Mouse (Mus musculus): Measurements from ENCODE around the gene Lrrc4.

Lrrc4 gene

DNA sequence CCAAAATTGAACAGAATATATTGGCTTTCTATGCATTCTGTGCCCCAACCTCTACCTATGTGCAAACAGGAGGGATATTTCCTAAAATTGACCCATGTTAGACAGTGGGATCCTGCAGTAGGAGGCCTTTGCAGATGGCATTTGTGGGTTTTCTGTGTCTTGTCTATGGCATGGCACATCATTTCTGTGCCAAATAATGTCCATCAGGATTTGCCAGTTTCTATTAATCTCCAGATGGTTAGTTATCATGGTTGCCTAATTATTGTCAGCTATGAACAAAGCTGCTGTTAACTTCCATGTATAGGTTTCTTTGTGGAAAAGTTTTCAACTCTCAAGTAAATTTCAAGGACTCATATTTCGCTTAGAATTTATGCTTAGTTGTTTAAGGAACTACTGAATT, 164.0 kb downstream of the Lrrc4 start:
- no peak for DNase-seq (ENCODE audit: low read depth)

DNA sequence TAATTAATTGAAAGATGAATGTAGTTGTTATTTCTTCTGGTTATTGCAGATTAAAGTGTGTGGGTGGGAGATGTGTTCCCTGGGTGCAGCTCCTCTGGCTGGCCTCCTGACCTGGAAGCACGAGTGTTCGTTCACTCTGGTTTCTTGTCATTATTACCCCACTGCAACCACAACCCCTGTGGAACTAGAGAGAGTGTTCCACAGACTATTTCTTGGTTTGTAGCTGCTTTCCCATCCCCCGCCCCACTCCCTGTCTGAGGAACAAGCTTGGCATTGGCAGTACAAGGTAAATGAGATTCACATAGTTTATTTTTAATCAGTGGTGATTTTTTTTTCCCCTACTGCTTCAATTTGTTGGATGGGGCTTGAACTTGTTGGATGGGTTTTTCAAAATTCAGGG, 166.8 kb downstream of the Lrrc4 start:
- DNase-seq (ENCODE audit: low read depth) = no peak

DNA sequence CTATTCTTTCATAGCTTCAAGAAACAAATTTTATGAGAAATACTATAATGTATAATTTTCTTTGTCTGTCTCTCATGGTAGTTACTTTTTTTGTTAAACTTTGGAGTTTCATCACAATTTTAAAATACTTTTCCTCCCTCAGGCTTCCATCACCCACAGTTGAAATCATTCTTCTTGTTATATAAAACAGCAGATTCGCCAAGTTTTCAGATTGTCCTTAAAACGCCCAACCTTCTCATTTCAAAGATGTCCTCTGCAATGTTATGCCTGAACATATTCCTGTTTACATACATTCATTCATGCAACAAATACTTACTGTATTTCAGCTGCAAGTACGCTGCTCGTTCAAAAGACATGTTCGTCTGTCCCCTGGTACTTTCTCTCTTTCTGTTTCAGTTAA, 167.9 kb downstream of the Lrrc4 start:
- DNase-seq (ENCODE audit: low read depth) = no peak

DNA sequence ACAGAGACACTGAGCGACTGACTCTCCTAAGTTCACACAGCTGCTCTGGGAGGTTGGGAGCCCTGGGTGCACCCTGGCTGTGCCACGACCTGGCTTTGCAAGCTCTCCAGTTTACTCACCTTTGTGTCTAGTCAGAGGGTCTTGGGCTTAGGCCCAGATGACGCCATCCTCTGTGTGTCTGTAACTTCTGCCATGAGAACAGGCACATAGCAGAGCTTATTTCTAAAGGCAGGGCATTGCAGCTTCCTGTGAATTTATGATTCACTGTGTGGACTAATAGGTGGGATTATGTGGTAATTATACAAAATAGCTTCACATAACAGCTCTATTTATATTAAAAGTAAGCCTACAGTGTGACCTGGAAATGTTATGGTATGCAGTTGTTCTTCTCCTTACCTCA, 168.5 kb downstream of the Lrrc4 start:
- DNase-seq (ENCODE audit: low read depth) = no peak

DNA sequence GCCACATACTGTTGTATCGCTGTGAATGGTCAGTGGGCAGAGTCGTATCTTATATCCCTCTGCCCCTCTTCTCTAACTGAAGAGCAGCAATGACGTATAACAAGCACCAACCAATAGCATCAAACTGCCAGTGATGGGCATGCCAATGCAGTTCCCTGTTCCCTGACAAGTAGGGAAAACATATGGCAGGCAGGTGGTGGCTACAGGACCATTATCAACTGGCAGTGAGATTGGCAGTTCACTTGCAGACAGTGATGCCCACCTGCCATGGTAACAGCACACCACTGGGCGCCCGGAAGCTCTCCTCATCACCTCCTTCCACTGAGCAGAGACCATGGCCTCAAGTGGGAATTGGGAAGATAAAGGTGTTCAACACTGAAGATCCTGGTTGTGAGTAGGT, 175.0 kb downstream of the Lrrc4 start:
- DNase-seq (ENCODE audit: low read depth) = no peak

DNA sequence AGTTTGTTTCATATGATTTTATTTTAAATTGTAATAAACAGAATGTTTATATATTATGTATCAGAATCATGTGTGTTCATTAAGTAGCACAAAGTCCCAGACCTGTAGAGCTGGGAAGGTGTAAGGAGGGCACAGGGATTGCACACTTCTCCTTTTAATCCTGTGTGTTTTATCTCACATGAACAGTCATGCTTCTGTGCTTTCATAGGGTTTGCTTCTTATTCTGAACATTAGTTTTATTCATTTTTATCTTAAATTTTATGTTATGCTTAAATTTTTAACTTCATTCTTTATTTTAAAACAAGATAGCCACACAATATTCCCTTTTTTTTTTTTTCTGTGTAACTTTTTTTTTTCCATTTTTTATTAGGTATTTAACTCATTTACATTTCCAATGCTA, 186.3 kb downstream of the Lrrc4 start:
- no peak for DNase-seq (ENCODE audit: low read depth)

DNA sequence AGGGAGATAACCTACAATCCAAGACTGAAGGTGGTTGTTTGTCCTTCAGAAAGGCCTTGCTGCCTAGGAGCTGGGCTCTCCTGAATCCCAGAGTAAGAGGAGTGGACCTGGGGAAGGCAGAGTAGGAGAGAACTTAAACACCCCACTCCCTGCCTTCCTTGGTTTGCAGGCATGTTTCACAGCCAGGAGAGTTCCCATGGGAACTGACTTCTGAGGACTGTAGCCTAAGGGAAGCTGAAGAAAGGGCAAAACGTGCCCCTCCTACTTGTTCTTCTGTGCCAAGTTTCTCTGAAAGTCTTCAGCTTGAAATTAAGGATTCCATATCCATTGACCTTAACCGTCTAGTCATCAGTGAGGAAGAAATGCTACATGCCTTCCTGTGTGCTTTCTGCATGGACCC, 188.6 kb downstream of the Lrrc4 start:
- no peak for DNase-seq (ENCODE audit: low read depth)

DNA sequence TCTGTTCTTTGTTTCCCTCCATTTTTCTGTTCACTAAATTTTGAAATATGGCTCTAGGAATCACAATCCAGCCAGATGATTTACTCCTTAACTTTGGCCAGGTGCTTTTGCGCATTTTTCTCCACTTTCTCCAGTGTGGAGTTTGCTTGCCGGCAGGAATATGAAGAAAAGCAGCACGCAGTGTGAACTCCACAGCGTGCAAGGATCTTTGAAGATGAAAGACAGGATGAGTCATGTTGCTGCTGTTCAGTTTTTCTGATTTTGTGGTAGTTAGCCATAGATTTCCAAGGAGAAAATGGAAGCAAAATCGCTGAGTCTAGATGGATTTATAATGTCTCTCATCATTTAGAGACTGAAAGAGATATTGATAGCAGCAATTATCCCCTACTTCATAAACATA, 191.5 kb downstream of the Lrrc4 start:
- DNase-seq (ENCODE audit: low read depth) = no peak

DNA sequence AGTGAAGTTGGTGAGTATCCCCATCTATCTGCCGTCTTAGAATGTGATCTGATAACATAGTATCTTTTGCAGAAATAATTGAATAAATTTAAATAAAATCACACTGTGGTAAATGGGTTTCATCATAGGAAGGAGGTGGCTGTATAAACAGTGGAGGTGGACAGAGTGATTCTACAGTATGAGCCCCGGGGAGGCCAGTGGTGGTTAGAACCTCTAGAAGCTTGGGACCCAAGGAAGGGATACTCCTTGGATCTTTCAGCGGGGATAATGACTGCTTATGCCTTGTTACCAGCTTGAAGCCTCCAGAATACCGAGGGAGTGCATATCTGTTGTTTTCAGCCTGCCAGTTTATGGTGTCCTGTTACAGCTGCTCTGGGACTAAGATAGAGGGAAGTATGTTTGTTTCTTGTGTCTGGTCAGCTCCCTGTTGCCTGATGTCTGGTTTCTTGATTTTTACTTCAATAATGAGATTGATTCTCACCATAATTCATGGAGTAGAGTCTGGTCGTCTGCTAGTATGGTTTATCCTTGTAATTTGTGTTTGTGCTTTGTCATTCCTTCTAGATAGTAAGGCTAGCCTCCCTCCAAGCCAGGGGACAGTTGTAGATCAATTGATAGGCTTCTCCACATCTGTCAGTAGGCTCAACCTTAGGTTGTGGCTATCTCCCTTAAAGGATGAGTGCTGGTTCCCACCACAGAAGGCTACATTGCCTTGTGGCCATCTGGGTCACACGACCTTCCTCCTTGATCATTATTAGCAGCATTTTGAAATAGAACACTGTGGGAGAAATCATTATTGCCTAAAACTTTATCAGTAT, 195.8 kb downstream of the Lrrc4 start:
- DNase-seq (ENCODE audit: low read depth) = no peak

DNA sequence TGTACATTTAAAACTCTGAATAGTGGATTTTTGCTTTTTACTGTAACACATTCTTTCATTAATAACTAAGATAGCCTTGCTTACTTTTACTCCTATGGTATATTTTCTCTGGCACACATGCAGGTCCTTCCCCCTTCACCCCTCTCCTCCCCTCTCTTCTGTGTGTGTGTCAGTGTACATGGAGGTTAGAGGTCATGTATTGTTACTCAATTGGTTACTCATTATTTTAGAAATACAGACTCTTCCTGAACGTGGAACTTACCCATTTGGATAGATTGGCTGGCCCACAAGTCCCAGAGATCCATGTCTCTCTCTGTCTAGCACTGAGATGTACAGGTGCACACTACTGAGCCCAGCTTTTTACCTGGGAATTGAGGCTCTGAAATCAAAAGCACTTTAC, 196.5 kb downstream of the Lrrc4 start:
- DNase-seq (ENCODE audit: low read depth) = no peak

DNA sequence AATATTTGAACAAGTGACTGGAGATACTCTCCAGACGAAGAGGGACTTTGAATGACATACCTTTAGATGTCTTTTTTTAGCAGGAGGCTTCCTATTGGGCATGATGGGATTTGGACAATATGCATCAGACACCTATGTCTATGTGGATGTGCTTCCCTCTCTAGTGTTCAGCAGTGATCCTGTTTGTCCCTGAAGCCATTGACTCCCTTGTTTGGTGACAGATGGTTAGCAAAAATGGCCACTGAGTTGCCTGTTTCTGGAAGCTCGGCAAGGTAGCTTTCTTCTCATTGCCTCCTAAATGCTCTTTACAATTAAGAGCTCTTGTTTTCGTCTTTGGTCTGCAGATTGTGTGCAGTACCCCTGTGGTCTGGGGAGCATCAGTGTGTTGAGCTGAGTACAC, 197.9 kb downstream of the Lrrc4 start:
- DNase-seq (ENCODE audit: low read depth) = no peak

DNA sequence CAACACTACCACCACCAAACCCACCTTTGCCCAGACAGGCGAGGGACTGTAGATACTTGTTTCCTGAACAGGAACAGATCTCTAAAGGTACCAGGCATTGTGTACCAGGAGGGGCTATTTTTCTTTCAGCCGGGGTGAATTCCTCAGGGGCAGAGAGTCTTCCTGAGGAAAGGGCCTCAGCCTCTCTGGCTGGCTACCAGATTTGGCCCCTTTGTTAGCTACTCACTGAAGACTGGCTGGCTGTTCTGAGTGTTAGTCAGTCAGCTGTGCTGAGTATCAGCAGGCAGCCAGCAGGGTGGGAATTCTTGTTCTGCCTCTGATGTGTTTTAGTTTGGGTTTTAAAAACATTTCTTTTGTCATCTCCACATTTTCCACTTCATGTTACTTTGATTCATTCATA, 198.4 kb downstream of the Lrrc4 start:
- DNase-seq (ENCODE audit: low read depth) = no peak

DNA sequence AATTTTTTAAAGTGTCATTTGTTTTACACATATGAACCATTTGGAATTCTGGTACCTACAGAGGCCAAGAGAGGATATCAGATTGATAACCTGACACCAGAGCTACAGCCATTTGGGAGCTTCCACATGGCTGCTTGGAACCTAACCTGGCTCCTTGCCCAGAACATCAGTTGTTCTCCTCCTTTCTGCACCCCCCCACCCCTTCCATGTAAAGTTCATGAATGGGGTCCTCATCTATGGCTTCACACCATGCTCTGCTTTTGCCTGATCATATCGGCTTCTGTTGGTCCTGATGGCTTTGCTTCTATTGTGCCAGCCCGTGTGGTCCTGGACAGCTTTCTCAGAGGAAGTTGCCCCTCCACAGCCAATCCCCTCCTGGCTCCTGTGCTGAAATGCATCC, 200.6 kb downstream of the Lrrc4 start:
- DNase-seq (ENCODE audit: low read depth) = no peak

DNA sequence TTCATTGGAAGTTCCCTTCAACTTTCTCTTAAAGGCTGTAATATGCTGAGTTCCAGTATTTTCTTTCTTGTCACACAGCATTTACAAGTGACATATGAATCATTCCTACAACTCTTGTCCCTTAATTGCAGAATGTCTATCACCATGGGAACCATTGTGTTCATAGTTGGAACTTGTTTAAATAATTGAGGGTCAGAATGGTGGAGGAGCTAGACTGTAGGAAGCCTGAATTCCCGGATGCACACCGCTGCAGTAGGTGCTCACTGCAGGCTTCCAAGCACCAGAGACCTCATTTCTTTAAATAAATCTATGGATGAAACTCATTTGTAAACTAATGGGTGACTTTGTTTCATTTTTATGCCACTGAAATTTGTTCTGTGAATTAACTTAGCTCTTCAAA, 201.7 kb downstream of the Lrrc4 start:
- DNase-seq (ENCODE audit: low read depth) = no peak

DNA sequence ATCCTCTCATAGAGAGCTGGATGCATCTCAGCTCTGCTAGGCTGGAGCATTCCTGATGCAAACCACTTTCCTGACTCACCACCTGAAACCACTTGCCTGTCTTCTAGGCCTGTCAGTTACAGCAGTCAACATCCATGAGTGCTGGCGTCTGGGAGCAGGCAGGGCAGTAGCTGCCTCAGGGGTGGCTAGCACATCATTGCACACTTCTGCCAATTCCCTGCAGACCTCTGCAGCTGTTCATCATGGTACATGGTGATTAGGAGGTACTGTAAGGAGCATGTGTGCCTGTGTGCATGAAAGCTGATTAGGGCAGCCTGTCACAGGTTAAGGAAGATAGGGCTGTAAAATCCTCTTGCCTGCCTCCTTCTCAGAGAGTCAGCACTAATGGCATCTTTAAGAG, 203.1 kb downstream of the Lrrc4 start:
- peak; percentile 63 for DNase-seq (ENCODE audit: low read depth)

DNA sequence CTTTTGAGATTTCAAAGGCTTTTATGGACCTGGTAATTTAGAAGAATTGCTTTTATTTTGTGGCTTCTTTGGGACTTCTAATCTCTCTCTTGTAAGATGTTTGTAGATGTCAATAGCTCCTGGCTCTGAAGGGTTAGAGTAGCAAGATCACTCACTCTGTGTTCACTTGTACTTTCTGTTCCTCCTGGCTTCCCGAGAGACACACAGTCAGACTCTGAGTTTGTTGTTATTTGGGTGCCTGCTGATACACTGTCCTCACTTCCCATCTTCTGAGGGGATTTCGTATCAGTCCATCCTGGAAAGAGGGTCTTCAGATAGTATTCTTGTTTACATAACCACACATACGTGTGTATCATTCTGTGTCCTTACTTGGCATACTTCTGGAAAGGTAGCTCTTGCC, 208.6 kb downstream of the Lrrc4 start:
- no peak for DNase-seq (ENCODE audit: low read depth)

DNA sequence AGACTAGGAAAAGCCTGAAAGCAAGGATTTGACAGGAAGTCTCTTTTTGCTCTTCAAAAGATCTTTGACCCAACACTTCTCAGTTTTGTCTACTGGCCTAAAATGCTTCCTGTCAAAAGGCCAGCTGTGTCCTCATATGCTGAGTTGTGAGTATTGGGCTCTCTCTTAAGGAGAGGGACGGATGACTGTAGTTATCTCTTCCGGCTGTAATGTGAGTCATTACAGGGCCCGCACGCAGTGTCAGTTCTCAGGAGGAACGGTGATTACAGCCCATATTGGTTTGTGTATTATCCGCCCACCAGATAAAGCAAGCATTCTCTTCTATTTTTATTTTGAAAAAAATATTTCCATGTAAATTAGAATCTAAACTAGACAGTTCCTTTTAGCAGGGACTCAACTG, 209.0 kb downstream of the Lrrc4 start:
- DNase-seq (ENCODE audit: low read depth) = peak; percentile 50

DNA sequence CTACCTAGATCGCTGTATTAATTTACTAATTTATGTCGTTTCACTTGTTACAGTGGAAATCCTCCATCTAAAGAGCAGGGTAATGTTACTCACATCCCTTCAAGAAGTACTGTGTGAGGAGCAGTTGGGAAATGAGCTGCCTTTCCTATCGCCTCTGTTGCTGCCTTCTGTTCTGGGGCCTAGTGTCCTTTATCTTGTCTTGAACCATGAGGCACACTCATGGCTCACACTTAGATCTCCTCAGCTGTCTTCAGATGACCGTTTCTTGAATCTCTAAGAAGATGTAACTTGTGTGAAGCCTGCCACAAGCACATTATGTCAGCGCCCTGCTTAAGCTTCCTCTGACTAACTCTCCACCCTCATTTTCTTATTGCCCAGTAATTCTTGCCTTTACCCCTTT, 209.6 kb downstream of the Lrrc4 start:
- DNase-seq (ENCODE audit: low read depth) = no peak

DNA sequence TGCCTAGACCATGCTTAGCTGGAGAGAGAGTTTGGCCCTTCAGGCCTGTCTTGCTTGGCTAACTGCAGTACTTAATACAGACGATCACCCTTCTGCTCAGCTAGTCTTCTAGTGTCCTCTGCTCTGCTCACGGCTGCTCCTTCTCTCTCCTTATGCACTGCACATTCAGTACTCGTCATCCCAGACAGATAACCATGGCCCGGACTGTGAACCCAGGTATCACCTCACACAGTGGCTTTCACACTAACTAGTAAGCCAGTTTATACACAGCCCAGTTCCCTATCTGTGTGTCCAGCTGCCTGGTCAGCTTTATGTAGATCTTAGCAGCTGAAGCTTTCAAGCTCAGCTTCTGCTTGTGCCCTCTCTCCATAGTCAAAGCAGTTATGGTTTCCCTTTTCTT, 210.1 kb downstream of the Lrrc4 start:
- DNase-seq (ENCODE audit: low read depth) = no peak

DNA sequence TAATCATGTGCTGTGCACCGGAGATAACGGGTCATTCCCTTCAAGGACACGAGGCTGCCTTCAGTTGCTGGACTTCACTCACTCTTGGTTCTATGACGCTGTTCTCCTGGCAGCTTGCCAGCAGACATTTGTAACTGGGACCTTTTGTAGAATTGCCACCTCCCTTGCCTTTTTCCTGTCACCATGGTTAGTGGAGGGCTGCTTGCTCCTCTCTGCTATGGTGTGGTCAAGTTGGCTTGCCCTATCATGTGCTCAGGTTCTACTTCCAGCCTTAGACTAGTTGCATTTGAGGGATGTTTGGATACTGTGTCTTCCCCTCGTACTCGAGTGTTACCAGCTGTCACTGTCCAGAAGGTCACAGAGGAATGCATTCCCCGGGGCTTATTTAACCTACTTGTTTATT, 212.8 kb downstream of the Lrrc4 start:
- no peak for DNase-seq (ENCODE audit: low read depth)

DNA sequence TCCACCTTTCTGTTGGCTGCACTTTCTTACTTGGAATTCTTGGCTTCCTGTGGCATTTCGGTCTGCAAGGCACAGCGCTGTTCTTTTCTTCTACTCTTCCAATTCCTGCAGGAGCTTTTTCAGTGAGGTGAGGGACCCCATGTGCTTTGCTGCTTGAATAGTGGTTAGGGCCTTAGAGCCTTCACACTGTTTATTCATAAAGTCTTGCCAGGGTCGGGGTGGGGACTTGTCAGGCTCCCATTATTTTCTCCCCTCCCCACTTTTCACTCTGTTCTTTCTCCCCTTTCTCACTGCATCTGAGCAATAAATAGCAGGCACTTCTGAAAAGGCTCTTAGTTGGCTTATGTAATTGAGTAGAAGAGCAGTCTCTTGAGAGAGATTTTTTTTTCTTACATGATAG, 213.2 kb downstream of the Lrrc4 start:
- DNase-seq (ENCODE audit: low read depth) = no peak

DNA sequence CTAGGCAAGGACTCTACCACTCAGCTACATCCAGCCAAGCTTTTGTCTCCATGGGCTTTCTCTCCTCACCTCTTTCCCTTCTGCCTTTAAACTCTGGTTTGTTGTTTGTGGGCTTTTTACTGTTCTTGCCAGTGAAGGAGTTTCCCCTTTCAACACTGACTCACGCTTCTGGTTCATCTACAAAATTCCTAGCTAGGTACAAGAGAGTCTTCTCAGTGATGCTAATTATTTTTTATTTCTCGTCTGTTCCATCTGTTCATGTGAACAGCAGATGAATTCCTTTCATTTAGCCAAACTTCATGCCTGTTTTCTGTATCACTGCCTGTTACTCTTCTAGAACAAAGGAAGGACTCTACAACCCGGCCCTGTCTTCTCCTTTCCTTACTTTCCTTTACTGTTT, 215.6 kb downstream of the Lrrc4 start:
- no peak for DNase-seq (ENCODE audit: low read depth)

DNA sequence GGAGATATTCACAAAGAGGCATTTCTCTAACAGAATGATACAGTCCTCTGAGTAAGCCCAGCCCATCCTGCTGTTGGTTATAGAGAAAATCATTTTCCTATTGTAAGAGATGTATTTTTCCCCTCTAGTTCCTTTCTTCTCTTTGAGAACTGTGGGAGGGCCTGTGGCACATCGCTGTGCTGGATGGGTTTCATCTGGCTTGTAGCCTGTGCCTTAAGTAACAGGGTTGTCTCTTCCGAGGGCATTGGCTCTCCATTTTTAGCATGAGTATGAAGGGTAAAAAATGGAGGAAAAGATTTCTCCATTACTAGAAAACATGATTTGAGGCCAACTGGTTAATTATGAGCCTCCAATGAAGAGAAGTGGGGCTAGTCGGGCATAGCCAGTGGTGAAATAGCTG, 216.1 kb downstream of the Lrrc4 start:
- no peak for DNase-seq (ENCODE audit: low read depth)

DNA sequence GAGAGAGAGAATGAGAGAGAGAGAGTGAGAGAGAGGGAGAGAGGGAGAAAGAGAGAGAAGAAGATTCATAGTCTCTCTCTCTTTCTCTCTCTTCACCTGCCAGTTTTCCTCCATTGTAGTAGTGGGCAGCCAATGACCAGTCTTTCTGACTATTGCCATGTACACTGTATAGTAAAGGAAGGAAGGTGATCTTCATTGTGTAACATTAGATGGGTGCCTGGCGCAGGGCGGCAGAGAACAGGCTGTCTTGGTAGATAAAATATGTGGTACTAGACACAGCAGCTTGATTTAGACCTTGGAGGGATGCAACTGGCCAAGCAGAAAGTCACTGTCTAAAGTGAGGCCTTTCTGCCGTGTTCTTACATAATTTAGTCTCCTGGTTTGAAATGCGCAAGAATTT, 216.7 kb downstream of the Lrrc4 start:
- DNase-seq (ENCODE audit: low read depth) = no peak

DNA sequence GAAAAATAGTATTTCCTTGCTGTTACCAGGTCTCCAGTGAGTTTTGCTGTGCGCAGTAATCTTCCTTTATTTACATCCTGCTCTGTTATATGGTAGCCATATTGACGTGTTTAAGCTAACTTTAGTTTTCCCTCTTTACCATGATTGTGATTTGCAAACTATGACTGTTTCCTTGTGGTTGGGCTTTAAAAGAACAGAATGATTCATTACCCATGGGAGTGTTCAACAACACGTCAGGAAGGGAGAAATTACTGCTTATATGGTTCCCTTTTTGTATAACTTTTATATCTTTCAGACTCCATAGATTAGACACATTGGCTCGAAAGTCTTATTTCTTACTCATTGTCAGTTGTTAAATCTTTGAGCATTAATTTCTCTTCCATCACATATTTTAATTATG, 218.1 kb downstream of the Lrrc4 start:
- DNase-seq (ENCODE audit: low read depth) = no peak
